ENCODE assay signal across 8 mouse cellular contexts in the genomic region with DNA sequence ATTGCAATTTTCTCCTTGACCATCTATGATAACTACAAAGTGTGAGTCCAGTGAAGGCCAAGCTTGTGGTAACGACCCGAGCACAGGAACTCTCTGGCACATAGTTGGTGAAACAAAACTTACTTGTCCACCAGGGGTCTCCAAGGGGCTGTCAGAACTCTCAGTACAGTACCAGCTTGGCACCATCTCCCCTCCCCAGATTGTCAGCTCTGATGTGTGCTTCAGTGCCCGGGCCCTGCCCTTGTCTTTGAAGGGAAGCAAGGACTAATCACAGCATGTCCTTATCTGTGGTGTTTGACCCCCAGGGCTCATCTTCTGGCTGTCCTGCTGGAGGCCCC.
DNase-seq lines count a peak whose midpoint lies in the region; ATAC-seq and TF ChIP-seq lines count a peak whose summit lies in the region.

No protein-coding gene starts in this region.

- TF ChIP-seq EP300 in lung, postnatal 0 days (IDR thresholded peaks at IDR 0.05), result no peak

- intact Hi-C loops in heart, postnatal 10 days (cut with DNase I), result loop anchor here (10.0 kb wide), 2 partner anchors 268 to 342 kb away; no protein-coding TSS in a partner anchor

- no peaks in the 10 kb centered on the region for H3K27me3 ChIP-seq in lung, postnatal 0 days (replicated peaks; ENCODE audit: insufficient read depth, low read length)

- H3K27ac ChIP-seq in lung, postnatal 0 days (ENCODE audit: low read length), result no peak overlapping the region

- no peak overlapping the region for H3K9ac ChIP-seq in lung, postnatal 0 days (replicated peaks; ENCODE audit: low read depth)

- H3K4me1 ChIP-seq in lung, postnatal 0 days (ENCODE audit: insufficient read depth, low read depth, low read length), result no peaks in the 10 kb centered on the region

- H3K9me3 ChIP-seq in lung, postnatal 0 days (ENCODE audit: low read length), result no peaks in the 10 kb centered on the region

- peak; percentile 12 for DNase-seq in kidney, adult 18-20 months
- no peak for DNase-seq in kidney, adult 11 months
- DNase-seq in MN1 (ENCODE audit: low spot score), result peak; percentile 46
- peak; percentile 40 for DNase-seq in cerebellum, adult 9-10 months
- peak; percentile 57 to 62 for DNase-seq in heart, postnatal 10 days
- DNase-seq in lung, postnatal 0 days (ENCODE audit: low spot score), result peak; percentile 46

- TF ChIP-seq CTCF in lung, postnatal 0 days (IDR thresholded peaks at IDR 0.05), result peak; percentile 65

- peak; percentile 50 for ATAC-seq in lung, postnatal 0 days
- ATAC-seq in megakaryocyte-erythroid progenitor cell, adult 5-6 weeks (replicated peaks; ENCODE audit: low FRiP score, low TSS enrichment, poor library complexity, severe bottlenecking), result no peak; the same call in 1 of the 2 replicates
- ATAC-seq in megakaryocyte, adult 5-6 weeks (ENCODE audit: poor library complexity, severe bottlenecking), result no peak

- H3K36me3 ChIP-seq in lung, postnatal 0 days (ENCODE audit: insufficient read depth, low read length), result no peaks in the 10 kb centered on the region

- WGBS in lung, postnatal 0 days, result 27% methylated on average over 3 of the region's 3 CpGs

- no peak overlapping the region for H3K4me2 ChIP-seq in lung, postnatal 0 days (replicated peaks; ENCODE audit: low read depth, low read length)

- H3K4me3 ChIP-seq in lung, postnatal 0 days (ENCODE audit: low read depth, low read length), result no peak overlapping the region
